Mouse (Mus musculus) small intestine, adult 2 months (tissue): ENCODE data around the gene Ccdc88c.

Experiments
- CTCF ChIP-seq: fragments of 200-500 bp; IDR thresholded peaks from 2 replicates; pipeline ENCODE4 v1.5.1; 2012; ENCODE audit warnings: low read depth, mild to moderate bottlenecking, control low read depth, inconsistent platforms, low read length, moderate library complexity, mixed read lengths; ENCODE audit not compliant: insufficient replicate concordance, insufficient read length; ENCODE audit errors: extremely low read depth
- POLR2A ChIP-seq: fragments of 200-500 bp; IDR thresholded peaks from 2 replicates; pipeline ENCODE4 v1.6.1; 2012; ENCODE audit warnings: low read depth, mild to moderate bottlenecking, control low read depth, inconsistent platforms, low read length, moderate library complexity

- TF ChIP-seq CTCF = no peak
- TF ChIP-seq POLR2A = no peak
Observed at GRCm38 (mm10) chr12:101013078-101013665, 15.7 kb downstream of the Ccdc88c start.
